Mouse (Mus musculus) kidney, postnatal 14 days (tissue): ENCODE data around the gene Sms.

Source experiments
- DNase-seq: peaks from one replicate; pipeline ENCODE4 v3.0.0; 2022; ENCODE audit warnings: mixed read lengths

Gene Sms

GRCm38 (mm10) chrX:157447431-157447830 lies 44.7 kb downstream of the Sms start:
- DNase-seq: no peak

- DNase-seq: no peak
Observed at GRCm38 (mm10) chrX:157434768-157435167, 57.3 kb downstream of the Sms start.

DNA sequence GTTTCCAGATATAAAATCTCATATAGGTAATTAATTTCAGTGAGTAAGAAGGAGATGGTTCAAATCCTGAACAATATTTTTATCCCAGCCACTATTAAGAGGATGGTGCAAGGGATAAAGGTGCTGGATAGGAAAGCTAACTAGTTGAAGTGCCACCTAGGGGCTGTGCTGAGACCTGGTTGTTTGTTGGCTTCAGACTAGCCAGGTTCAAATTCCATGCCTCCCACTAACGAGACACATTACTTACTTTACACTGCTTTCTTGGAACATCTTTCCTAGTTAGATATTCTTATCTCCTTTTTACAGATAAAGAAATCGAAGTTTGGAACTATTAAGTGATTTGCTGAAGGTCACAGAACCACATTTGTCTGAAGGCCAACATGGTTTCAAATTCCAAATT lies 72.6 kb downstream of the Sms start:
- no peak for DNase-seq

GRCm38 (mm10) chrX:157415212-157415611 lies 76.9 kb downstream of the Sms start, which contains the start of gene Phex:
Gene Phex (minus strand): TSS chrX:157415312.
- DNase-seq: no peak

DNA sequence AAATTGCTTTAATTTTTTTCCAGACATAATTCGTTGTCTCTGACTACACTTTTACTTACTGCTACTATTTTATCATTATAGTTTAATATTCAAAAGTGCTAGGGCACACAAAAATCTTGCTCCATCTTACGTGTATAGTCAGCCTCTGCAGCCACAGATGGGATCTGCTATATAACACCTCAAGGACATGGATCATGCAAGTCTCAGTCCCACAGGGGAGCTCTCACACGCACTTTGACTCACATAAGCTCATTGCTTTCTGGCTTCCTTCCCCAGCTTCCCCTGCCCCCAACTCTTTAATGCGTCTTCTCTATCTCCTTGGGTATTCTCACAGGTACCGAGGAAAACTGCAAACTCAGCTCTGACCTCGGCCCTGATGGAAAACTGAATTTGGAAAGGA lies 87.2 kb downstream of the Sms start:
- DNase-seq: no peak
